Mouse (Mus musculus): ENCODE results near the gene Rab36.

GRCm38 (mm10) chr10:75028743-75029142 is 8.1 kb upstream of the Rab36 start:
- TF ChIP-seq POLR2A (IDR thresholded peaks at IDR 0.05; ENCODE audit: borderline replicate concordance, low read depth, low read length) (no peak), CTCF (IDR thresholded peaks at IDR 0.05; ENCODE audit: low read depth, low read length) (no peak)

Measured in bone marrow macrophage, adult 2 months (primary cell).